Mouse (Mus musculus): ENCODE data around the gene Cideb. TPM values are rescaled to one million over a fixed set of nuclear protein-coding genes. Genes with fewer than 3 reads are reported as not detected.
A peak's percentile ranks its signal among the peaks of the same experiment; 100 is the strongest.

Cideb gene
- total and polyA plus RNA-seq, 2 experiments from 2014 or later, result 0.43 to 0.54 TPM

DNA sequence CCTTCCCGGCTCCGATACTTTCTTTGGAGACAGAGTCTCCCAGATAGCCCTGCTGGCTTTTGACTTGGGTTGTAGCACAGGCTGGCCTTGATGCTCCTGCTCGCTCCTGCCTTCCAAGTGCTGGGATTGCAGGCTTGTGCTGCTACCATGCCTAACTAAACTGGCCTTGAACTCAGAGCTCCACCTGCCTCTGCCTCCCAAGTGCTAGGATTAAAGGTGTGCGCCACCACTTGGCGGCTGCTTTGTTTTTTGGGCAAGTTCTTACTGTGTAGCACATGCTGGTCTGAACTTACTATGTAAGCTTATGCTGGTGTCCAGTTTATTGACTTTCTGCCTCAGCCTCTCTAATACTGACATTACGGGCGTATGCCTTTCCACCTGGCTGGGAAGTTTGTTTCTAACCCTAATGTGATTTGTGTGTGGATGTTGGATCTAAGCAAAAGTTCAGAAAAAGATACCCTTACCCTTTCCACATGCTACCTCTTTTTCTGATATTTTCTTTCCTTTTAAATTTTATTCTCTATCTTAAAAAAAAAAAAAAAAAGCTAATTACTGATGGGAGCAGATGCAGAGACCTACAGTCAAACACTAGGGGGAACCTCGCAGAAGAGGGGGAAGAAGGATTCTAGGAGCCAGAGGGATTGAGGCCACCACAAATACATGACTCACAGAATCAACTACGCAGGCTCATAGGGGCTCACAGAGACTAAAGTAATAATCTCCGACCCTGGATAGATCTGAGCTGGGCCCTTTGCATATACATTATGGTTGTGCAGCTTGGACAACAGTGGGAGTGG, 11.0 kb downstream of the Cideb start:
- ATAC-seq (no peak), DNase-seq (no peak)
- TF ChIP-seq CTCF (IDR thresholded peaks at IDR 0.05; ENCODE audit: low read depth), result no peak
- Histone ChIP-seq H3K27ac (ENCODE audit: low read depth, low read length) (no peak overlapping the region), H3K4me2 (ENCODE audit: low read depth) (peak overlapping the region; percentile 88), H3K27me3 (ENCODE audit: insufficient read depth, low read length) (no peaks in the 10 kb centered on the region), H3K36me3 (ENCODE audit: insufficient read depth) (peaks cover 30% of the 10 kb centered on the region), H3K9ac (no peak overlapping the region), H3K4me3 (ENCODE audit: low read depth, low read length) (no peak overlapping the region), H3K4me1 (ENCODE audit: insufficient read depth) (0 out of 2 replicates have a peak, but pooled peaks cover 12% of the 10 kb centered on the region), H3K9me3 (ENCODE audit: low read length) (no peaks in the 10 kb centered on the region)
- 90% methylated on average over 10 of the region's 10 CpGs for WGBS

DNA sequence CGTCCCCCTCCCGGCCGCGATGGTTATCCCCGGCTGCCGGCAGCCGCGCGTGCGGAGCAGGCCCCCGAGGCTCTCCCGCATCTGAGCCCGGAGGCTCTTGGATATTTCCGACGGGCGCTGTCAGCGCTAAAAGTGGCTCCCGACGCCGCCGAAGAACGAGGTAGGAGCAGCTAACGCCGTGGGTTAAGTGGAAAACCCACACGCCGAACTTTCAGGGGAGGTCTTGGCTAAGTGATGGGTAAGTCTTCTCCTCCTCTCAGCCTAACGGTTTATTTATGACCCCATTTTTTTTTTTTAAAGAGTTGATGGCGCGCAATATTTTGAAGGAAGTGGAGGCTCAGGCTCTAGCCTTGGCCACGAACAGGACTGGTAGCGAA, 12.4 kb downstream of the Cideb start:
- H3K27me3 ChIP-seq (ENCODE audit: insufficient read depth, low read length), result no peaks in the 10 kb centered on the region
- WGBS, result 0% methylated on average over 31 of the region's 31 CpGs
- H3K4me2 ChIP-seq (ENCODE audit: low read depth), result peak overlapping the region; percentile 88
- H3K27ac ChIP-seq (ENCODE audit: low read depth, low read length), result peak overlapping the region; percentile 62; the same call in 1 of the 2 replicates
- TF ChIP-seq CTCF (IDR thresholded peaks at IDR 0.05; ENCODE audit: low read depth), result no peak
- DNase-seq (no peak), ATAC-seq (no peak)
- H3K9me3 ChIP-seq (ENCODE audit: low read length), result no peaks in the 10 kb centered on the region
- peaks cover 24% of the 10 kb centered on the region for H3K36me3 ChIP-seq (ENCODE audit: insufficient read depth)
- peak overlapping the region; percentile 62 for H3K9ac ChIP-seq
- H3K4me1 ChIP-seq (ENCODE audit: insufficient read depth), result 0 out of 2 replicates have a peak, but pooled peaks cover 12% of the 10 kb centered on the region
- H3K4me3 ChIP-seq (ENCODE audit: low read depth, low read length), result peak overlapping the region; percentile 87

DNA sequence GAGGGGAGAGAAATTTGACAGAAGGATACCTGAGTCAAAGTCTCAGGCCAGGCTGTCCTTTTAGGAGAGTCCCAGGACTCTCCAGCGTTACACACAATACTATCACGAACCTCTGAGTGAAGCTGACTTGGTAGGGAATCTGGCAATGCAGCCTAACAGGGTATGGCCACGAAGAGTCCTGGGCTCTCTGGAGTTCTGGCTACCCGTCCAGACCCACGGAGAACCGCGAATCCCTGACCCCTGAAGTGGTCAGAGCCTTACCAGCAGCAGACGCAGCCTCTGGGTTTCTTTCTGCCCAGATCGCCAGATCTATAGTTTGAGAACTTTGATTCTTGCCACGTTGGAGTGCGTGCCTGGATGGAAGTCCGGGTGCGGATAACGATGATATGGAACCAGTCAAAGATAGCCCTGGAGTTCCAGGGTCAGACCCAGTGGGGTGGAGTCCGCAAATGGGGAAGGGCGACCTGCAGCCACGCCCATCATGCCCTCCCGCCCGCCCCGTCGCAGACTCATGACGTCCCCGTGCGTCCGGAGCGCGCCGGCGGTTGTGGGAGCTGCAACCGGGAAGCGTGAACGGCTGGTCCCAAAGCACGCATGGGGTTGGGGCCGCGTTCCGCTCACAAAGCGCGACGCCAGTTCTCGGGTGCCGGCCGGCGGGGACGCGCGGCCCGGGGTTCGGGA, 12.9 kb downstream of the Cideb start, which contains the start of the genes Dhrs1 and Nop9:
TSS of gene Dhrs1 (minus strand) at position 511 of the 681 bp plus-strand sequence.
TSS of gene Nop9 (plus strand) at position 514 of the 681 bp plus-strand sequence.
- DNase-seq (peak; percentile 89), ATAC-seq (peak; percentile 92)
- no peak for TF ChIP-seq CTCF (IDR thresholded peaks at IDR 0.05; ENCODE audit: low read depth)
- peak within 1 kb of the TSS; percentile 62 for H3K9ac ChIP-seq
- H3K27me3 ChIP-seq (ENCODE audit: insufficient read depth, low read length), result no peaks in the 10 kb centered on the region
- peak within 1 kb of the TSS; percentile 88 for H3K4me2 ChIP-seq (ENCODE audit: low read depth)
- H3K27ac ChIP-seq (ENCODE audit: low read depth, low read length), result peak within 1 kb of the TSS; percentile 62; the same call in 1 of the 2 replicates
- H3K9me3 ChIP-seq (ENCODE audit: low read length), result no peaks in the 10 kb centered on the region
- H3K36me3 ChIP-seq (ENCODE audit: insufficient read depth), result peaks cover 24% of the 10 kb centered on the region
- 0 out of 2 replicates have a peak, but pooled peaks cover 12% of the 10 kb centered on the region for H3K4me1 ChIP-seq (ENCODE audit: insufficient read depth)
- H3K4me3 ChIP-seq (ENCODE audit: low read depth, low read length), result peak within 1 kb of the TSS; percentile 87
- 2% methylated on average over 42 of the region's 48 CpGs for WGBS

DNA sequence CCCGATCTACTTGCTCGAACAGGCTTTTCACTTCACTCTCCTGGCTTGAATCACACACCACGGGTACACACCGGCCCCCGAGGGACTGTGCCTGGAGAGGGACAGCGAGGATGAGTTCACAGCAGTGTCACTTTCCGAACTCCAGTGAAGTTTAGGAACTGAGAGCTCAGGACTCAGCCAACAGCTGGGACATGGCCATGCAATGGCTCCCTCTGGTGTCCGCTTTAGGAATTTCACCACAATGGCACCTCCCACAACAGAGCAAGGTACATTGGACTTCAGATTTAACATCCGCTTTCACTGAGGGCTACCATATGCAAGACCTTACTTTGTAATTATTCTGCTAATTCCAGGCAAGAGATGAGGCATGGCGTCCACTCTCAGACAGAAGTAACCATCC, 14.5 kb downstream of the Cideb start:
- H3K9me3 ChIP-seq (ENCODE audit: low read length), result no peaks in the 10 kb centered on the region
- peak overlapping the region; percentile 2; the same call in 1 of the 2 replicates for H3K4me3 ChIP-seq (ENCODE audit: low read depth, low read length)
- ATAC-seq (peak; percentile 73), DNase-seq (peak; percentile 86)
- WGBS, result 16% methylated on average over 10 of the region's 10 CpGs
- H3K36me3 ChIP-seq (ENCODE audit: insufficient read depth), result peaks cover 27% of the 10 kb centered on the region
- no peaks in the 10 kb centered on the region for H3K27me3 ChIP-seq (ENCODE audit: insufficient read depth, low read length)
- 0 out of 2 replicates have a peak, but pooled peaks cover 12% of the 10 kb centered on the region for H3K4me1 ChIP-seq (ENCODE audit: insufficient read depth)
- no peak overlapping the region for H3K27ac ChIP-seq (ENCODE audit: low read depth, low read length)
- H3K4me2 ChIP-seq (ENCODE audit: low read depth), result peak overlapping the region; percentile 19; the same call in 1 of the 2 replicates
- peak; percentile 98 for TF ChIP-seq CTCF (IDR thresholded peaks at IDR 0.05; ENCODE audit: low read depth)
- H3K9ac ChIP-seq, result no peak overlapping the region

DNA sequence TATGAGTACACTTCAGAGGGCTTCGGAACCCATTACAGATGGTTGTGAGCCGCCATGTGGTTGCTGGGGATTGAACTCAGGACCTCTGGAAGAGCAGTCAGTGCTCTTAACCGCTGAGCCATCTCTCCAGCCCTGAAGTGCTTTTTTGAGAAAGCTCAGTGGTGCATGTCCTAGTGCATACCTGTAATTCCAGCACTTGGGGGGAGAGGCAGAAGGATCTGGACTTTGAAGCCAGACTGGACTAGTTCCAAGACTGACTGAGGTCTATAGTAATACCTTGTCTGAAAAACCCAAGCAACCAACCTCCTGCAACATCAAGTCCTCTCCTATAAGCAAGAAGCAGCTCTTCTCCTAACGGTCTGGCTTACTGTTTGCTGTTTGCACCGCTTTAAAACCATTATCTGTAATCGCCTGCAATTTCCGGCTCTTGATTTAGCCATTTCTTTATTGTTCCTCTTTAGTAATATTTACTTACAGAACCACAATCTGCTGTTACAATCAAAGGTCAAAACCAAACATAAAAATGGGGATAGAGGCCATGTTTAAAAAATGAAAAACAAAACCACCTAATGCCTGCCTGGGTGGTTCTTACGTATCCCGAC, 21.1 kb downstream of the Cideb start:
- 89% methylated on average over 9 of the region's 9 CpGs for WGBS
- Histone ChIP-seq H3K4me1 (ENCODE audit: insufficient read depth) (no peaks in the 10 kb centered on the region), H3K9ac (no peak overlapping the region), H3K9me3 (ENCODE audit: low read length) (no peaks in the 10 kb centered on the region), H3K4me2 (ENCODE audit: low read depth) (no peak overlapping the region), H3K27me3 (ENCODE audit: insufficient read depth, low read length) (no peaks in the 10 kb centered on the region), H3K36me3 (ENCODE audit: insufficient read depth) (peaks cover 33% of the 10 kb centered on the region), H3K27ac (ENCODE audit: low read depth, low read length) (no peak overlapping the region), H3K4me3 (ENCODE audit: low read depth, low read length) (no peak overlapping the region)
- TF ChIP-seq CTCF (IDR thresholded peaks at IDR 0.05; ENCODE audit: low read depth), result no peak
- no peak for ATAC-seq
- no peak for DNase-seq

DNA sequence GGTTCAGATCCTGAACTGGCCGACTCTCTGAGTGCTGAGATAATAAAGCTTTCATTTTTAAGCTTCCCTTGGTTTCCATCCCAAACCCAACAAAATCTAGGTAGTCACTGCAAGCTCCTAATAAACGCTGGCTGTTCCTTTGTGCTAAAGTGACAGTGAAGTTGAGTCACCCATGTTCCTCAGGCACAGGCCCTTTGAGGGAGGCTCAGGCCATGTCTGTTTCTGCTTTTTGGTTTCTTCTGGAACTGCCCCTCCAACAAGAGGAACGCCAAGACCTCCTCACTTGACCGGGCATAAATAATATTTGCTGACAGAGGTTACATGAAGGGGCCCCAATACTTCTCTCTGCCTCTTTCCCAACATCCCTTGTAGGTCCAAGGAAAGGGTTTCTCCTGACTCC, 22.5 kb downstream of the Cideb start:
- no peaks in the 10 kb centered on the region for H3K27me3 ChIP-seq (ENCODE audit: insufficient read depth, low read length)
- H3K9ac ChIP-seq, result no peak overlapping the region
- 0 out of 2 replicates have a peak, but pooled peaks cover 4% of the 10 kb centered on the region for H3K4me1 ChIP-seq (ENCODE audit: insufficient read depth)
- ATAC-seq (no peak), DNase-seq (no peak)
- no peak for TF ChIP-seq CTCF (IDR thresholded peaks at IDR 0.05; ENCODE audit: low read depth)
- no peak overlapping the region for H3K4me2 ChIP-seq (ENCODE audit: low read depth)
- H3K4me3 ChIP-seq (ENCODE audit: low read depth, low read length), result no peak overlapping the region
- 82% methylated on average over 4 of the region's 4 CpGs for WGBS
- peaks cover 26% of the 10 kb centered on the region for H3K36me3 ChIP-seq (ENCODE audit: insufficient read depth)
- H3K27ac ChIP-seq (ENCODE audit: low read depth, low read length), result no peak overlapping the region
- no peaks in the 10 kb centered on the region for H3K9me3 ChIP-seq (ENCODE audit: low read length)
